Mouse (Mus musculus) testis, adult 2 months (tissue): ENCODE results near the gene Creb3l2.

Source experiments
- CTCF ChIP-seq: fragments of 200-500 bp; IDR thresholded peaks from 2 replicates; pipeline ENCODE4 v1.5.1; 2012; ENCODE audit warnings: low read depth, mild to moderate bottlenecking, inconsistent platforms, low read length, moderate library complexity; ENCODE audit not compliant: control insufficient read depth, insufficient read depth, insufficient replicate concordance
- POLR2A ChIP-seq: fragments of 200-500 bp; IDR thresholded peaks from 2 replicates; pipeline ENCODE4 v1.6.1; 2012; ENCODE audit warnings: low read depth, mild to moderate bottlenecking, inconsistent platforms, low read length, moderate library complexity; ENCODE audit not compliant: control insufficient read depth

- TF ChIP-seq POLR2A = no peak
- no peak for TF ChIP-seq CTCF
These were observed 103.9 kb downstream of the Creb3l2 start for GRCm38 (mm10) chr6:37338055-37338454.
